Mouse (Mus musculus) embryonic facial prominence, embryonic 13.5 days (tissue): ENCODE data around the gene Slc28a1. TPM values are rescaled to one million over a fixed set of nuclear protein-coding genes. Genes with fewer than 3 reads are reported as not detected.
"Not testable (repeated sequence)": the region's sequence is repeated elsewhere in the genome, so short reads cannot be mapped to it uniquely, and the experiment has no call there.

Experiments used
- ATAC-seq: fragments of 200-750 bp; cut with Nextera tagmentation; 2 replicates; pipeline ENCODE4 v1.8.0; 2017; ENCODE audit warnings: low read depth; ENCODE audit not compliant: insufficient number of reproducible peaks, insufficient read depth, low FRiP score, low TSS enrichment
- H3K27ac ChIP-seq: fragments of 300-500 bp; sonication (generic); 2 replicates; pipeline ENCODE4 v1.5.1; 2015; ENCODE audit warnings: moderate library complexity, mild to moderate bottlenecking, inconsistent platforms
- H3K27me3 ChIP-seq: fragments of 300-500 bp; sonication (generic); 2 replicates; pipeline ENCODE4 v1.6.1; 2015; ENCODE audit warnings: mild to moderate bottlenecking, inconsistent platforms
- H3K36me3 ChIP-seq: fragments of 300-500 bp; sonication (generic); 2 replicates; pipeline ENCODE4 v1.6.1; 2015; ENCODE audit warnings: mild to moderate bottlenecking, inconsistent platforms
- H3K4me1 ChIP-seq: fragments of 300-500 bp; sonication (generic); 2 replicates; pipeline ENCODE4 v1.6.1; 2015; ENCODE audit warnings: inconsistent platforms
- H3K4me2 ChIP-seq: fragments of 300-500 bp; sonication (generic); 2 replicates; pipeline ENCODE4 v1.6.1; 2015; ENCODE audit warnings: moderate library complexity, mild to moderate bottlenecking, inconsistent platforms
- H3K4me3 ChIP-seq: fragments of 300-500 bp; sonication (generic); 2 replicates; pipeline ENCODE4 v1.5.1; 2015; ENCODE audit warnings: mild to moderate bottlenecking, inconsistent platforms
- H3K9ac ChIP-seq: fragments of 300-500 bp; sonication (generic); 2 replicates; pipeline ENCODE4 v1.6.1; 2015; ENCODE audit warnings: mild to moderate bottlenecking, inconsistent platforms
- H3K9me3 ChIP-seq: fragments of 300-500 bp; sonication (generic); 2 replicates; pipeline ENCODE4 v1.6.1; 2016; ENCODE audit warnings: inconsistent platforms
- WGBS: fragments of 180-500 bp; shearing (Covaris S2); methylation state at CpG from one replicate; pipeline ENCODE4 v1.1.7; 2015; ENCODE audit warnings: mixed read lengths; 5-methylcytosine and 5-hydroxymethylcytosine counted together
- polyA plus RNA-seq: library from polyadenylated mRNA; unstranded; fragments of >200 nt; fragmentation: Nextera tagmentation; extraction: Ambion mirVana; gene quantifications from 2 replicates; pipeline ENCODE4 v1.2.1, GENCODE M21; 2015

Gene Slc28a1
- polyA plus RNA-seq, 1 experiment from 2014 or later = not detected

DNA sequence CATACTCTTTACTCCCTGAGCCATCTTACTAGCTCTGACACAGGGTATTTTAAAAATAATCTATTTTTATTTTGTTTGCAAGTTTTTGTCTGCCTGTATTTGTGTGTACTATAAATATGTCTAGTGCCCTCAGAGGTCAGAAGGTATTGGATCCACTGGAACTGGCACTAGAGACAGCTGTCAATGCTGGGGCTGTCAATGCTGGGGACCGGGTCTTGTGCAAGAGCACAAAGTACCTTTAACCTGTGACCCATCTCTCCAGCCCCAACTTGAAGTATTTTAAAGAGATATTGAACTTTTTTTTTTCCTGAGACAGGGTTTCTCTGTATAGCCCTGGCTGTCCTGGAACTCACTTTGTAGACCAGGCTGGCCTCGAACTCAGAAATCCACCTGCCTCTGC, 59.3 kb downstream of the Slc28a1 start:
- 99% methylated on average over 2 of the region's 2 CpGs for WGBS
- no peak overlapping the region for H3K27ac ChIP-seq
- ATAC-seq = no peak
- H3K4me2 ChIP-seq = no peak overlapping the region
- H3K4me1 ChIP-seq = no peaks in the 10 kb centered on the region
- 0 out of 2 replicates have a peak, but pooled peaks cover 2% of the 10 kb centered on the region for H3K27me3 ChIP-seq
- H3K9ac ChIP-seq = no peak overlapping the region
- H3K4me3 ChIP-seq = no peak overlapping the region
- no peaks in the 10 kb centered on the region for H3K36me3 ChIP-seq
- H3K9me3 ChIP-seq = peaks cover 3% of the 10 kb centered on the region; the same call in 1 of the 2 replicates

DNA sequence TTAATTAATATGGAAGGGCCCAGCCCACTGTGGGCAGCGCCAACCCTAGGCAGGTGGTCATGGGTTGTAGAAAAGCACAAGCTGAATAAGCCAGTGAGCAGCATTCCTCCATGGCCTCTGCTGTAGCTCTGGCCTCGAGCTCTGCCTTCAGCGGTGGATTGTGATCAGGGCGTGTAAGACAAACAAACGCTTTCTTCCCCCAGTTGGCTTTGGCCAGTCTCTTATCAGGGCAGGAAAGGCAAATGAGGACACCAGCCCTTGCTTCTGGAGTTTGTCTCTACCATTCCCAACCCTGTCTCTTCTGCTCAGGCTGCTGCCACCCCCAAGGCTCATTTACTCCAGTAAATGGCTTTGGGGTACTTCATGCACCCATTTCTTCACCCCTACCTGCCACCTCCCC, 60.1 kb downstream of the Slc28a1 start:
- Histone ChIP-seq H3K27ac (no peak overlapping the region), H3K9me3 (peaks cover 3% of the 10 kb centered on the region; the same call in 1 of the 2 replicates), H3K4me2 (no peak overlapping the region), H3K27me3 (no peaks in the 10 kb centered on the region), H3K36me3 (no peaks in the 10 kb centered on the region), H3K4me1 (peaks cover 6% of the 10 kb centered on the region), H3K9ac (no peak overlapping the region), H3K4me3 (no peak overlapping the region)
- WGBS = 78% methylated on average over 5 of the region's 5 CpGs
- ATAC-seq = no peak

- Histone ChIP-seq H3K27me3 (no peaks in the 10 kb centered on the region), H3K36me3 (no peaks in the 10 kb centered on the region), H3K4me1 (peaks cover 7% of the 10 kb centered on the region), H3K4me2 (no peak overlapping the region), H3K27ac (no peak overlapping the region), H3K9ac (no peak overlapping the region), H3K9me3 (peaks cover 3% of the 10 kb centered on the region; the same call in 1 of the 2 replicates), H3K4me3 (no peak overlapping the region)
- WGBS = 39% methylated on average over 5 of the region's 5 CpGs
- no peak for ATAC-seq
Measured at GRCm38 (mm10) chr7:81176187-81176769, 61.7 kb downstream of the Slc28a1 start.

- Histone ChIP-seq H3K36me3 (no peaks in the 10 kb centered on the region), H3K4me3 (no peak overlapping the region), H3K27ac (no peak overlapping the region), H3K27me3 (no peaks in the 10 kb centered on the region), H3K4me2 (no peak overlapping the region), H3K4me1 (peaks cover 7% of the 10 kb centered on the region), H3K9ac (no peak overlapping the region), H3K9me3 (no peaks in the 10 kb centered on the region)
- WGBS = 44% methylated on average over 5 of the region's 5 CpGs
- no peak for ATAC-seq
Measured at GRCm38 (mm10) chr7:81179494-81179893, 64.9 kb downstream of the Slc28a1 start.

GRCm38 (mm10) chr7:81182492-81183175, 68.0 kb downstream of the Slc28a1 start:
- no peak for ATAC-seq
- no peaks in the 10 kb centered on the region for H3K9me3 ChIP-seq

DNA sequence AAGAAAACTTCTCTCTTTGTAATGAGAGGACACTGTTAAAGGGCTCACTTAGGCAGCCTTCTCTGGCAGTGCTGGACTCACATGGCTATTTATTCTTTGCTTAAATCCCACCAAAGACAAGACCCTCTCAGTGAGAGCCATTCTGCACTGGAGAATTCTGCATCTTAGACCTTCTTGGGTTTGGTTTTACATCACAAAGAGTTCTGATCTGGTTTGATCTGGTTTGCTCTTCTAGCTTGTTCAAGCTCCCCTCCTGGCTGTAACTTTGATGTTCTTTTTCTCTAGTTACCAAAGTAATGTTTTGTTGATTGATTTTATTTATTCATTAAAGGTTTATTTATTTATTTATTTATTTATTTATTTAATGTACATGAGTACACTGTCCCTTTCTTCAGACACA, 68.6 kb downstream of the Slc28a1 start:
- no peak overlapping the region for H3K4me3 ChIP-seq
- no peak for ATAC-seq
- H3K9ac ChIP-seq = no peak overlapping the region
- H3K4me1 ChIP-seq = peaks cover 7% of the 10 kb centered on the region
- no peaks in the 10 kb centered on the region for H3K9me3 ChIP-seq
- no peak overlapping the region for H3K27ac ChIP-seq
- no peak overlapping the region for H3K4me2 ChIP-seq
- H3K27me3 ChIP-seq = no peaks in the 10 kb centered on the region
- H3K36me3 ChIP-seq = no peaks in the 10 kb centered on the region

More at GRCm38 (mm10) chr7:81182492-81183175, 68.0 kb downstream of the Slc28a1 start:
- Histone ChIP-seq H3K27ac (no peak overlapping the region), H3K4me3 (no peak overlapping the region), H3K9ac (no peak overlapping the region), H3K4me2 (no peak overlapping the region), H3K4me1 (peaks cover 7% of the 10 kb centered on the region), H3K27me3 (no peaks in the 10 kb centered on the region), H3K36me3 (no peaks in the 10 kb centered on the region)
- WGBS = 78% methylated on average over 10 of the region's 10 CpGs

DNA sequence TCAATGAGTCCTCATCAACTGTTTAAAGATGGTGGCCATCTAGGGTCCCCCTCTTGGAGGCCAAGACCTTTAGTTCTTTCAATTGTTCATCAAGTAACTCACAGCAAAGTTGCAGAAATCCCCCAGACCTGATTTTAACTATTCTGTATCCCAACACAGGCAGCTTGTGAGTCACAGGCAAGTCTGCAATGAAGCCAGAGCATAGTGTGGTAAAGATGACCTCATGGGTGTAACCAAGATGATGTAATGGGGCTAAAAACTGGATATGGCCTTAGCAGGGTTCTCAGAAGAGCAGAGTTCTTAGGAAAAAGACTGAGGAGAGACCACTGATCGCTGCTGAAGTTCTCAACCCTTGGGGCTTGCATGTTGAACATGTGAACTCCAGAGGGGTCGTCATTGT, 69.5 kb downstream of the Slc28a1 start:
- 81% methylated on average over 2 of the region's 2 CpGs for WGBS
- peaks cover 7% of the 10 kb centered on the region for H3K4me1 ChIP-seq

DNA sequence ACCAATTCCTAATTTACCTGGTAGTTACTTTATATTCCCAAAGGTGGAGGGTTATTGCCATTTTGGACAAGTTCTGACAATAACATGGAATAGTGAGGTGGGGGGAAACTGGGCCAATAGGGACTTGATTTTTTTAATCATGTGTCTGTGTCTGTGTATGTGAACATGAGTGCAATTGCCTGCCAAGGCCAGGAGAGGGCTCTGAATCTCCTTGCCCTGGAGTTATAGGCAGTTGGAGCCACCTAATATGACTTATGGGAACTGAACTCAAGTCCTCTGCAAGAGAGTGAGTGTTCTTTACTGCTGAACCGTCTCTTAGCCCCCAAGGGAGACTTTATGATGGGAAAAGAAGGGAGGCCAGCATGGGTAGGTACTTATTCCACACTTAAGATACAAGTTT, 70.1 kb downstream of the Slc28a1 start:
- no peaks in the 10 kb centered on the region for H3K27me3 ChIP-seq
- peaks cover 1% of the 10 kb centered on the region for H3K4me1 ChIP-seq
- H3K9ac ChIP-seq = no peak overlapping the region
- no peak overlapping the region for H3K4me2 ChIP-seq
- ATAC-seq = no peak
- no peak overlapping the region for H3K27ac ChIP-seq
- no peaks in the 10 kb centered on the region for H3K9me3 ChIP-seq
- H3K4me3 ChIP-seq = no peak overlapping the region
- WGBS = 78% methylated on average over 1 of the region's 1 CpGs
- H3K36me3 ChIP-seq = no peaks in the 10 kb centered on the region

More for the DNA sequence above, 69.5 kb downstream of the Slc28a1 start:
- Histone ChIP-seq H3K4me3 (no peak overlapping the region), H3K36me3 (no peaks in the 10 kb centered on the region), H3K27ac (no peak overlapping the region), H3K9ac (no peak overlapping the region), H3K4me2 (no peak overlapping the region), H3K27me3 (no peaks in the 10 kb centered on the region), H3K9me3 (no peaks in the 10 kb centered on the region)
- ATAC-seq = no peak

DNA sequence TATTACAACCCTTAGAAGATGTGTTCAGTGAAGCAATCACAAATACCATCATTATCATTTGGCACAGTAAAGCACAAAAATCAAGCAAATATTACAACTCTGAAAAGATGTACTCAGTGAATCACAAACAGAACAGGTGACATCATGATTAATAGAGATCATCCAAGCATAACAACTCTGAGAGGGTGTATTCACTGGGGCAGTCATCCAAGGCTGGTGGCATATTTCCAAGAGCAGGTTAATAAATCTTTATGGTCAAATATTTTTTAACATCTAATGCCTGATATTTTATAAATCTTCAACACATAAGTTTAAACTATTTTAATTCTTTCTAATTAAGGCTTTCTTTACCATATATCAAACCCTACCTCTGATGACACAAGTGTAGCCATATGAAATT, 71.4 kb downstream of the Slc28a1 start:
- H3K36me3 ChIP-seq, H3K4me2 ChIP-seq, H3K4me3 ChIP-seq, H3K9ac ChIP-seq, H3K4me1 ChIP-seq, H3K27ac ChIP-seq, H3K27me3 ChIP-seq, ATAC-seq, H3K9me3 ChIP-seq: not testable (repeated sequence)

GRCm38 (mm10) chr7:81189180-81189579, 74.6 kb downstream of the Slc28a1 start:
- Histone ChIP-seq H3K27me3 (no peaks in the 10 kb centered on the region), H3K9me3 (no peaks in the 10 kb centered on the region), H3K27ac (no peak overlapping the region), H3K36me3 (no peaks in the 10 kb centered on the region), H3K4me1 (0 out of 2 replicates have a peak, but pooled peaks cover 2% of the 10 kb centered on the region), H3K4me3 (no peak overlapping the region), H3K4me2 (no peak overlapping the region), H3K9ac (no peak overlapping the region)
- 78% methylated on average over 9 of the region's 9 CpGs for WGBS
- ATAC-seq = no peak

DNA sequence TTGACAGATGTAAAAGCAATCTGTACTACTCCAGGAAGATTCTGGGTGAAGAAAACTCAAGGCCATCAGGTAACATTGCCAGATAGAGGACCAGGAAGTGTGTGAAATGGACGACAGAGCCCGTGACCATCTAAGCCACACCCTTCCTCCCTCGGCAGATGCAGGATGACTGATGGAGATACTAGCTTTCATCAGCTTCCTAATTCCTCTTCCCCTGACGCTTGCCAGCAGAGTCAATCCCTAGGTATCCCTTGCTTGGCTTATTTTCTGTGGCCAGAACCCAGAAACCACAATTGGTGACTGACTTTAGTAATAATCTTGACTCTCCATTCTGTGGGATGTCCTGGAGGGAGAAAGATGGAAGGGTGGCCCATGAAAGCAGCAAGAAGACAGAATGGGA, 80.9 kb downstream of the Slc28a1 start:
- WGBS = 54% methylated on average over 4 of the region's 4 CpGs
- no peak overlapping the region for H3K9ac ChIP-seq
- peaks cover 24% of the 10 kb centered on the region for H3K4me1 ChIP-seq

GRCm38 (mm10) chr7:81196796-81197195, 82.2 kb downstream of the Slc28a1 start:
- H3K4me2 ChIP-seq = no peak overlapping the region
- ATAC-seq = no peak

More for the DNA sequence above, 80.9 kb downstream of the Slc28a1 start:
- H3K27ac ChIP-seq = no peak overlapping the region
- no peaks in the 10 kb centered on the region for H3K27me3 ChIP-seq
- no peaks in the 10 kb centered on the region for H3K36me3 ChIP-seq
- H3K4me2 ChIP-seq = no peak overlapping the region
- no peaks in the 10 kb centered on the region for H3K9me3 ChIP-seq
- no peak overlapping the region for H3K4me3 ChIP-seq
- no peak for ATAC-seq

More at GRCm38 (mm10) chr7:81196796-81197195, 82.2 kb downstream of the Slc28a1 start:
- 50% methylated on average over 3 of the region's 3 CpGs for WGBS
- H3K4me3 ChIP-seq = no peak overlapping the region
- H3K9me3 ChIP-seq = no peaks in the 10 kb centered on the region
- no peaks in the 10 kb centered on the region for H3K36me3 ChIP-seq
- H3K9ac ChIP-seq = no peak overlapping the region
- H3K27ac ChIP-seq = no peak overlapping the region
- peaks cover 22% of the 10 kb centered on the region for H3K4me1 ChIP-seq
- no peaks in the 10 kb centered on the region for H3K27me3 ChIP-seq
